Mouse (Mus musculus): ENCODE measurements around the gene Patz1. TPM values are rescaled to one million over a fixed set of nuclear protein-coding genes. Genes with fewer than 3 reads are reported as not detected.

Gene Patz1
- polyA plus RNA-seq, 1 experiment: 29.6 TPM

DNA sequence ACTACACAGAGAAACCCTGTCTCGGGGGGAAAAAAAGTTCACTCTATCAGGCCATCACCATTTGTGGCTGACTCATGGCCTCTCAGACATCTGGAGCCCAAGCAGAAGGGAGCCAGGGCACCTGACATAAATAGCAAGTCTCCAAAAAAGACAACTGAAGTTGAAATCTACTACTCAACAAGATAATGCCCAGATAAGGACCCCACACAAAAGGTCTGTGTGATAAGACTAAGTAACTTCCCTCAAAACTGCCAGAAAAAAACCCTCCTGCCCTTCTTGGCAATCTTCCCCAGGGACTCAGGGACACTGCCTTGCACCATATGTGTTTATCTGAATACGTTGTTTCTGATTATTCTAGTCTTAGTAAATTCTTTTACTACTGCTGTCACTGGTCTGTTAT, 8.9 kb upstream of the Patz1 start:
- no peak overlapping the region for H3ac ChIP-seq (ENCODE audit: control insufficient read depth, insufficient read length, low read depth)
- H3K79me3 ChIP-seq (ENCODE audit: low read depth): no peaks in the 10 kb centered on the region
- TF ChIP-seq MYOG (IDR thresholded peaks at IDR 0.05; ENCODE audit: control insufficient read depth, extremely low read depth, insufficient read length) (no peak), MAX (IDR thresholded peaks at IDR 0.05) (no peak), CEBPB (IDR thresholded peaks at IDR 0.05; ENCODE audit: low read depth) (no peak), USF1 (IDR thresholded peaks at IDR 0.05; ENCODE audit: low read depth) (no peak), FOSL1 (IDR thresholded peaks at IDR 0.05; ENCODE audit: insufficient read depth, low read length, poor library complexity, severe bottlenecking) (no peak), MYOD1 (IDR thresholded peaks at IDR 0.05; ENCODE audit: control insufficient read depth, insufficient read length, low read depth) (no peak), CTCF (IDR thresholded peaks at IDR 0.05; ENCODE audit: control insufficient read depth, insufficient read depth, insufficient read length) (no peak)
- no peak overlapping the region for H3K4me3 ChIP-seq (ENCODE audit: insufficient read depth, poor library complexity, severe bottlenecking)
- H3K79me2 ChIP-seq (ENCODE audit: control insufficient read depth, insufficient read depth): no peaks in the 10 kb centered on the region
- no peaks in the 10 kb centered on the region for H3K36me3 ChIP-seq (ENCODE audit: control insufficient read depth, insufficient read depth)
- H3K27me3 ChIP-seq (ENCODE audit: control insufficient read depth, insufficient read depth, insufficient read length): no peaks in the 10 kb centered on the region

DNA sequence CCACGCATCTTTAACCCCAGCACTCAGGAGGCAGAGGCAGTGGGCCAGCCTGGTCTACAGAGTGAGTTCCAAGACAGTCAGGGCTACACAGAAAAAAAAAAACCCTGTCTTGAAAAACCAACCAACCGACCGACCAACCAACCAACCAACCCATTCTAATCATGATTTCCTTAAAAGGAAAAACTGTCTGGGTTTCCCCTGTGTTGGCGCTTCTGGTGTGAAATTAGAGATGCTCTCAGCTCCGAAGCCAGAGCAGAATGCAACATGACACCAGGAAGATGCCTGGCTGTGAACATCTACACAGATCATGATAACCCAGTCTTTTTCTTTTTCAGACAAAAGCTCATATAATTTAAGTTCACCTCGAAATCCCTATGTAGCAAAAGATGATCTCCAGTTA, 5.8 kb upstream of the Patz1 start:
- Histone ChIP-seq H3ac (ENCODE audit: control insufficient read depth, insufficient read length, low read depth) (no peak overlapping the region), H3K27me3 (ENCODE audit: control insufficient read depth, insufficient read depth, insufficient read length) (no peaks in the 10 kb centered on the region), H3K4me3 (ENCODE audit: insufficient read depth, poor library complexity, severe bottlenecking) (no peak overlapping the region), H3K79me3 (ENCODE audit: low read depth) (no peaks in the 10 kb centered on the region), H3K36me3 (ENCODE audit: control insufficient read depth, insufficient read depth) (no peaks in the 10 kb centered on the region), H3K79me2 (ENCODE audit: control insufficient read depth, insufficient read depth) (no peaks in the 10 kb centered on the region)
- no peak for TF ChIP-seq FOSL1 (IDR thresholded peaks at IDR 0.05; ENCODE audit: insufficient read depth, low read length, poor library complexity, severe bottlenecking)
- no peak for TF ChIP-seq MYOG (IDR thresholded peaks at IDR 0.05; ENCODE audit: control insufficient read depth, extremely low read depth, insufficient read length)

DNA sequence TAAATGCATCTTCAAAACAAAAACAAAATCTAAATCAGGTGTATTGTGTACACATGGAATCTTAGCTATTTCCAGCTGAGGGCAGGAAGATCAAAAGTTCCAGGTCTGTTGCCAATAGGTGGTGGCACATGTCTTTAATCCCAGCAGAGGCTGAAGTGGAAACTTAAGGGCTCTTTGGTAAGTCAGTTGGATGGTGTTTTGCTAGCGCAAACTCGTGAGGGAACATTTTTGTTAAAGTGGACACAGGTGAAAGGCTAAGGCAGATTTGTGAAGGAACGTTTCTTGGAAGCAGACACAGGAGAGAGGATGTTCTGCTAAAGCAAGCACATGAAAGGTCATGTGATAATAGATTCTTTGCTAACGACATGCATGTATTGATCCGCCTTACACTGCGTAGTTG, 5.0 kb upstream of the Patz1 start:
- Histone ChIP-seq H3K4me3 (ENCODE audit: insufficient read depth, poor library complexity, severe bottlenecking) (no peak overlapping the region), H3ac (ENCODE audit: control insufficient read depth, insufficient read length, low read depth) (no peak overlapping the region), H3K79me3 (ENCODE audit: low read depth) (no peaks in the 10 kb centered on the region), H3K27me3 (ENCODE audit: control insufficient read depth, insufficient read depth, insufficient read length) (no peaks in the 10 kb centered on the region), H3K79me2 (ENCODE audit: control insufficient read depth, insufficient read depth) (no peaks in the 10 kb centered on the region), H3K36me3 (ENCODE audit: control insufficient read depth, insufficient read depth) (no peaks in the 10 kb centered on the region)
- TF ChIP-seq MYOD1 (IDR thresholded peaks at IDR 0.05; ENCODE audit: control insufficient read depth, insufficient read length, low read depth) (no peak), CEBPB (IDR thresholded peaks at IDR 0.05; ENCODE audit: low read depth) (no peak), MYOG (IDR thresholded peaks at IDR 0.05; ENCODE audit: control insufficient read depth, extremely low read depth, insufficient read length) (no peak), FOSL1 (IDR thresholded peaks at IDR 0.05; ENCODE audit: insufficient read depth, low read length, poor library complexity, severe bottlenecking) (no peak), MAX (IDR thresholded peaks at IDR 0.05) (no peak), USF1 (IDR thresholded peaks at IDR 0.05; ENCODE audit: low read depth) (no peak), CTCF (IDR thresholded peaks at IDR 0.05; ENCODE audit: control insufficient read depth, insufficient read depth, insufficient read length) (no peak)

DNA sequence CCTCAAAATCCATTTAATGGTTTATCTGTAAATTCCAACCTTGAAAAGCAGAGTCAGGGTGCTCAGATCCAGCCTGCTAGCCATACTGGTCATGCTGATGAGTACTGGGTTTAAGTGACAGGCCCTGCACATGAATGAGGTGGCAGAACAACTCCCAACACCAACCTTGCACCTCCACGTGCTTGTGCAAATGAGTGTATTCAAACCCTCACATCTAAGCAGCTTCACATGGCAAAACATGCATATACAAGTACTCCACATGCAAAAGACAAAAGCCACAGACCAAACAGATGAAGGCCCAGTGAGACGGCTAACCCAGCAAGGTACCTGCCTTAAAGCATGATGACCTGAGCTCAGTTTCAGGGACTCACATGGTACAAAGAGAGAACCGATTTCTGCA, 2.7 kb upstream of the Patz1 start:
- Histone ChIP-seq H3K27me3 (ENCODE audit: control insufficient read depth, insufficient read depth, insufficient read length) (no peaks in the 10 kb centered on the region), H3K79me2 (ENCODE audit: control insufficient read depth, insufficient read depth) (peaks cover 10% of the 10 kb centered on the region), H3K4me3 (ENCODE audit: insufficient read depth, poor library complexity, severe bottlenecking) (no peak overlapping the region), H3ac (ENCODE audit: control insufficient read depth, insufficient read length, low read depth) (no peak overlapping the region), H3K36me3 (ENCODE audit: control insufficient read depth, insufficient read depth) (peaks cover 3% of the 10 kb centered on the region), H3K79me3 (ENCODE audit: low read depth) (peaks cover 8% of the 10 kb centered on the region)
- no peak for TF ChIP-seq MAX (IDR thresholded peaks at IDR 0.05)
- no peak for TF ChIP-seq FOSL1 (IDR thresholded peaks at IDR 0.05; ENCODE audit: insufficient read depth, low read length, poor library complexity, severe bottlenecking)
- TF ChIP-seq CTCF (IDR thresholded peaks at IDR 0.05; ENCODE audit: control insufficient read depth, insufficient read depth, insufficient read length): no peak
- TF ChIP-seq MYOG (IDR thresholded peaks at IDR 0.05; ENCODE audit: control insufficient read depth, extremely low read depth, insufficient read length): no peak
- TF ChIP-seq CEBPB (IDR thresholded peaks at IDR 0.05; ENCODE audit: low read depth): no peak
- TF ChIP-seq MYOD1 (IDR thresholded peaks at IDR 0.05; ENCODE audit: control insufficient read depth, insufficient read length, low read depth): no peak
- no peak for TF ChIP-seq USF1 (IDR thresholded peaks at IDR 0.05; ENCODE audit: low read depth)

DNA sequence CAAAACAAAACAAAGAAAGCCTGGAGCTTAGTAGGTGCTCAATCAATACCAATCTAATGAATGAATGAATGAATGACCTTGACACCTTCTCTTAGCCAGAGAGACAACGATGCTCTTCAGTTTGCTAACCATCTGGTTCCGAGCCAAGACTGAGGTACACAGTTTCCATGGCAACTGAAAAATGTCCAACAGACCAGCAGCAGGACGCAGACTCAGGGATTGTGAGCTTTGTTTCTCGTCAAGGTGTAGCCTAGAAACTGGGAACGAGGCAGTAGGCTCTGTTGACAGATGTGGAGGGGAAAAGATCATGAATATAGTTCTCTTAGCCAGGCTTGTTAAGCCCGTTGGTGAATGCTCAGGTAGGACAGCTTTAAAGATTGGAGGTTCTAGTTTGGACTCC, 1.5 kb upstream of the Patz1 start:
- no peak for TF ChIP-seq CEBPB (IDR thresholded peaks at IDR 0.05; ENCODE audit: low read depth)
- no peak for TF ChIP-seq MYOG (IDR thresholded peaks at IDR 0.05; ENCODE audit: control insufficient read depth, extremely low read depth, insufficient read length)
- no peak for TF ChIP-seq FOSL1 (IDR thresholded peaks at IDR 0.05; ENCODE audit: insufficient read depth, low read length, poor library complexity, severe bottlenecking)
- TF ChIP-seq MYOD1 (IDR thresholded peaks at IDR 0.05; ENCODE audit: control insufficient read depth, insufficient read length, low read depth): no peak
- TF ChIP-seq CTCF (IDR thresholded peaks at IDR 0.05; ENCODE audit: control insufficient read depth, insufficient read depth, insufficient read length): no peak
- TF ChIP-seq USF1 (IDR thresholded peaks at IDR 0.05; ENCODE audit: low read depth): no peak
- no peak for TF ChIP-seq MAX (IDR thresholded peaks at IDR 0.05)
- H3ac ChIP-seq (ENCODE audit: control insufficient read depth, insufficient read length, low read depth): no peak overlapping the region
- H3K27me3 ChIP-seq (ENCODE audit: control insufficient read depth, insufficient read depth, insufficient read length): no peaks in the 10 kb centered on the region
- peaks cover 20% of the 10 kb centered on the region for H3K79me3 ChIP-seq (ENCODE audit: low read depth)
- H3K79me2 ChIP-seq (ENCODE audit: control insufficient read depth, insufficient read depth): peaks cover 22% of the 10 kb centered on the region
- peaks cover 9% of the 10 kb centered on the region for H3K36me3 ChIP-seq (ENCODE audit: control insufficient read depth, insufficient read depth)
- H3K4me3 ChIP-seq (ENCODE audit: insufficient read depth, poor library complexity, severe bottlenecking): no peak overlapping the region

DNA sequence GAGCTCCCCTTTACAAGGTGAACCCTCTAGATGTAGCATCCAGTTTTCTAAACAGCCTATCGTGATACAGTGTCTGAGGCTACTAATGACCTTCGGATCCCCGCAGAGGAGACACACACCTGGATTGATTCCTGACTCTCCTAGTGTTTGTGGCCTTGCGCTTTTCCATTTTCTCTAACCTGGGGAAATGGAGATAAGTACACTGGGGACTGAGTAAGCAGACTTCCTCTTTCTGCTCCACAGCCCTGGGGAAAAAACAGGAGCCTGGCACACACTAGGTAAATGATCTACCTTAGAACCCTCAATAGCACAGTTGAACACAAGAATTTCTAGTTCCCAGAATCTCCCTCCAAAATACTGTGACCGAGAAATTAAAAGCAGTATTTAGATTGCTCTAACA, 753 bp upstream of the Patz1 start:
- TF ChIP-seq MYOG (IDR thresholded peaks at IDR 0.05; ENCODE audit: control insufficient read depth, extremely low read depth, insufficient read length): no peak
- TF ChIP-seq MYOD1 (IDR thresholded peaks at IDR 0.05; ENCODE audit: control insufficient read depth, insufficient read length, low read depth): no peak
- TF ChIP-seq MAX (IDR thresholded peaks at IDR 0.05): no peak
- no peak for TF ChIP-seq FOSL1 (IDR thresholded peaks at IDR 0.05; ENCODE audit: insufficient read depth, low read length, poor library complexity, severe bottlenecking)
- TF ChIP-seq USF1 (IDR thresholded peaks at IDR 0.05; ENCODE audit: low read depth): no peak
- TF ChIP-seq CTCF (IDR thresholded peaks at IDR 0.05; ENCODE audit: control insufficient read depth, insufficient read depth, insufficient read length): no peak
- no peak for TF ChIP-seq CEBPB (IDR thresholded peaks at IDR 0.05; ENCODE audit: low read depth)
- Histone ChIP-seq H3ac (ENCODE audit: control insufficient read depth, insufficient read length, low read depth) (no peak overlapping the region), H3K27me3 (ENCODE audit: control insufficient read depth, insufficient read depth, insufficient read length) (no peaks in the 10 kb centered on the region), H3K4me3 (ENCODE audit: insufficient read depth, poor library complexity, severe bottlenecking) (no peak overlapping the region), H3K79me2 (ENCODE audit: control insufficient read depth, insufficient read depth) (peaks cover 30% of the 10 kb centered on the region), H3K36me3 (ENCODE audit: control insufficient read depth, insufficient read depth) (peaks cover 15% of the 10 kb centered on the region), H3K79me3 (ENCODE audit: low read depth) (peaks cover 28% of the 10 kb centered on the region)

Data from C2C12 (cell line).